Mouse (Mus musculus): ENCODE measurements around the gene Acsf2. TPM values are rescaled to one million over a fixed set of nuclear protein-coding genes. Genes with fewer than 3 reads are reported as not detected.

The Acsf2 gene
- polyA plus RNA-seq, 1 experiment from 2014 or later, result 3.0 TPM

DNA sequence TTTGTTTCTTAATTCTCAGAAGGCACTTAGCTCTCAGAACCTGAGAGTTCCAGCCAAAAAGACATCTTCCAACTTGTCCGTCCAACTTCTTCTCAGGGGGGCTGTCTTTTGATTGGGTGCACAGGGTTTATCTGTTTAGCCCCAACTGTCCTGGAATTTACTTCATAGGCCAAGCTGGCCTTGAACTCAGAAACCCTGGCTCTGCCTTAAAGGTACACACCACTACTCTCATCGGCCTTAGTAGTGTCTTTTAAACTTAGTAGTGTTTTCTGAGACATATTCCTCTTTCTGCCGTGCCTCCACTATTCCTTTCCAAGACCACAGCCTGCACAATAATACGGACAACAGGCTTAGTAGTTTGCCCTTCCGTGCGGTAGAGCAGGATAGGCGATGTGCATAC, 1.2 kb downstream of the Acsf2 start:
- no peak for DNase-seq (ENCODE audit: low spot score)

DNA sequence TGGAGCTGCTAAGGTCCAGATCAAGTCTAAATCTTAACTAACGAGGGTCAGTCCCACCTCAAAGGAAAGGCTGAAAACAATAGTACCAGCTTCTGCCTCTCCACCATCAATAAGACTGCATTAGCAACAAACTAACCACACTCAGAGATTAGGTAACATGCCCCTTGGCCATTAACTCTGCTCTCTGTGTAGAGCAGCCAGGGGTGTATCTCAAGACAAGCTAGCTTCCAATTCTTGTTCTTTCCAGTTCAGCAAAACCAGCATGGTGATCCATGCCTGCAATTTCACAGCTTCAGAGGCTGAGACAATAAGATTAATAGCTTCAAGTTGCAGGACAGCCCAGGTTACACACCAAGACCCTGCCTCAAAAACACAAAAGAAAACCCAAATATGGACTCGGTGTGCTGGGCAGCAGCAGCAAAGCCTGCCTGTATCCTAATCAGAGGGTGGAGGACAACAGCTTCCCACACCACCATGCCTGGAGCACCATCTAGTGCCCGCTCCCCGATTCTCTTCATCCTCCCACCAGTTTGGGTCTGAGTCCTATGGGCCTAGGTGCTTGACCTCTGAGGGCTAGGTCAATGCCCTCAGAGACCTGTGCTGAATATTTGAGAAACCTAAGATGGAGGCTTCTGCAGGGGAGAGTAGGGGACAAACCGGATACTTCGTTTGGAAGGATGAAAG, 3.1 kb downstream of the Acsf2 start:
- no peak for DNase-seq (ENCODE audit: low spot score)

DNA sequence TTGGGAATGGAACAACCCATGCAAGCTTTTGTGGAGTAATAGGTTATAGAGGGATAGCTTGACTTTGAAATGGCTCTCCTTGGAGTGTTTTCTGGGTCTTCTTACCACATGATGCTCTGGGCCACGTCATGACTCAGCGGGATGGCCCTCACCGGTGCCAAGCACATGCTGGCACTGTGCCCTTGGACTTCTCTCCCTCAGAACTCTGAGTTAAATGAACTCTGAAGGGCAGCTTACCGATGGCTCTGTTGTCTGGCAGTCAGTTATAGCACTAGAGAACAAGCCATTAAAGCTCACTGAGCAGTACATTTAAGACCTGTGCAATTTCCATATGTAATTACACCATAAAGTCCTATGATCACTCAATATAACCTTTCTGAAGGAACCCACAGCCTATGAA, 4.4 kb downstream of the Acsf2 start:
- DNase-seq (ENCODE audit: low spot score), result no peak

DNA sequence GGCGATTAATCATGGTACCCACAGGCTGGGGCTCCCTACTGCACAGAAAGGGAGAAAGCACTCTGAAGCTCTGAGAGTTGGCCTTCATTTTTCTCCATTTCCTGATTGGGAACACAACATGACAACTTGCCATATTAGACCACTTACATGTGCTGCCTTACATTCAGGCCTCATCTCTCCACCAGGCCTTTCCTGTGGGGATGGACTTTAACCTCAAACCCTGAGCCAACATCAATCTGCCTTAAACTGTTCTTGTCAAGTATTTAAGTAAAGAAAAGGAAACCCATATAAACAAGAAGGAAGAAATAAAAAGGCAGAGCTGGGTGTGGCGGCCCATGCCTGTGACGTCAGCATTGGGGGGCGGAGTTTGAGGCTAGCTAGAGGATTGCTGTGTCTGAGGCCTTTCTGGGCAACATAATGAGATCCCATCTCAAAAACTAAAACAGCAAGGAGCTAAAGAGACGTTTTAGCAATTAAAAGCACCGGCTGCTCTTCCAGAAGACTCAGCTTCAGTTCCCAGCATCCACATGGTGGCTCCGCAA, 5.3 kb downstream of the Acsf2 start:
- DNase-seq (ENCODE audit: low spot score), result peak; percentile 30

DNA sequence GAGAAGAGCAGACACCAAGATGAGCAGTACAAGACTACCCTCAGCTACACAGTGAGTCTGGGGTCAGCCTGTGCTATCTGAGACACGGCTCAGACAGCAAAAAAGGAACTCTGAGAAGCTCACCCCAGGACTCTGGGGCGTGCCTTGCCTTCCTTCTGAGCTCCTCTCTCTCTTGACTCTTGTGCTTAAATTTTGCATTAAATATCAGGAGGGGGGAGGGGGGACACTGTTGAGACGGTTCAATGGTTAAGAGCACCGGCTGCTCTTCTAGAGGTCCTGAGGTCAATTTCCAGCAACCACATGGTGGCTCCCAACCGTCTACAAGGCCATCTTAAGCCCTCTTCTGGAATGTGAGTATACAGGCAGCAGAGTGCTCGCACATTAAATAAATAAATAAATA, 14.2 kb downstream of the Acsf2 start:
- DNase-seq (ENCODE audit: low spot score), result no peak

DNA sequence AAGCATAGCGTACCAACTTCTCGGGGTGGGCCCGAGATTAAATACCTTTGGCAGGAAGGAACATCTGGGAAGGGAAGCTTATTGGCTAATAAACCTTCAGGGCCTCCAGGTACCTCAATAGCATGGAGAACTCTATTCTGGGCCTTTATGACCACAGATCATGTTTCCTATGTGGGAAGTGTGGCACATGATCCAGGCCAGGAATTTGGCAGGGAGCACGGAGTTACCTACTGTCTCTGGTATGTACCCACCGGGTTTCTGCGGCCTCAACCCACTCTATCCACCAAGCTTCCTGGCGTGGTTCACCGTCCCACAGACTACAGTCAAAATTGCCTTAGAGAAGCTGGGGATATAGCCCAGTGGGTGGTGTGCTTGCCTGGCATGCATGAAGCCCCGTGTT, 16.6 kb downstream of the Acsf2 start:
- DNase-seq (ENCODE audit: low spot score), result no peak

DNA sequence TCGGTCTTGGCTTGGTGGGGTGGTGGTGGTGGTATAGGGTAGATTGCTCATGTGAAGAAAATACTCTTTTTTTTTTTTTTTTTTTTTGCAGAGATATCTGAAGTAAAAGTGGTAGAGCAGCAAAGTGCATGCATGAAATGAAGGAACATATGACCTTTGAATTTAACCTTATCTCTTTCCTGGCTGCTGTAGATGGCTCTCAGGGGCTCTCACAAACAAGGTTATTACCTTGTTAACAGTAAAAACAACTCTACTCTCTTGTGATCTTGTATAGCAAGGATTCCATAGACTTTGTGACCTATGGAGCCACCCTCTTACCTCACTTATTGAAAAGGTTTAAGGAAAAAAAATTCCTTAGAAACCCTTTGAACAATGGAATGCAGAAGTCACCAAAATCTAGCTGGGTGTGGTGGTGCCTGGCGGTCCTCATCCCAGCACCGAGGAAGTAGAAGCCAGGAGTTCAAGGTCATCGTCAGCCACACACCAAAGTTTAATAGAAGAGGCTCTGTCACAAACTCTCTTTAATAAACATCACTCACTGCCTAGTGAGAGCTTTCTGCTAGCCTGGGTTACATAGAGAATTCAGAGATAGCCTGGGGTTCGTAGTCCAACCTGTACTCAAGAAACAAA, 21.4 kb downstream of the Acsf2 start:
- no peak for DNase-seq (ENCODE audit: low spot score)

DNA sequence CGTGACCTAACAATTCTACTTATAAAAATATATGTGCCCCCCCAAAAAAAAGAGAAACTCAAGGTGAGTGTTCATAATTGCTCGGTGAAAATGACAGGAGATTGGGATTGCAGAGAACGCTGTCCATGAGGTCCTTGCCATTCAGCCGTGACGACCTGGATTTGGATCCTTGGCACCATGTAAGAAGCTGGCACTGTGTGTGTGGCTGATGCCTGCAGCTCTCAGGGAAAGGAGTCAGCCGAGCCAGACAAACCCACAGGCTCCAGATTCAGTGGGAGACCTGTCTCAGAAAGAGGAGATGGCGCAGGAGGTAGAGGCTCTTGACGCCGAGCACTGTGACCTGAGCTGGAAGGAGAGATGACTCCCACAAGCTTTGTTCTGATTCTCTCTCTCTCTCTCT, 25.3 kb downstream of the Acsf2 start:
- DNase-seq (ENCODE audit: low spot score), result no peak

DNA sequence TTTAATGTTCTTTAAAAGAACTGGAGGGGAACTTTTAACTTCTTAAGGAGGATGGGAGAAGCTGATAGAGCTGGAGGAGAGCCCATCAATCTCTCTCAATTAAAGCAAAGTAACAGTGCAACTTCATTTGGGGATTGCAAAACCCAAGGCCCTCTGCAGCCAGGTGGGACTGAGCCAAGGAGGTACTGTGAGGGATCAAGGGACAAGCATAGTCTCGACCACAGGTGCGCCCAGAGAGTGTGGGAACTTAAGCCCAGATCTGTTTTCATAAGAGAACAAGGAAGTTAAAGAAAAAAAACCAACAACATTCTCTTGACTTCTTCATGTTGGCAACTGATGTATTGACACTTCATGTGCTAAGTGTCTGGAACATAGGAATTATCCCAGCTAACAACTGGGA, 26.6 kb downstream of the Acsf2 start:
- DNase-seq (ENCODE audit: low spot score), result no peak

DNA sequence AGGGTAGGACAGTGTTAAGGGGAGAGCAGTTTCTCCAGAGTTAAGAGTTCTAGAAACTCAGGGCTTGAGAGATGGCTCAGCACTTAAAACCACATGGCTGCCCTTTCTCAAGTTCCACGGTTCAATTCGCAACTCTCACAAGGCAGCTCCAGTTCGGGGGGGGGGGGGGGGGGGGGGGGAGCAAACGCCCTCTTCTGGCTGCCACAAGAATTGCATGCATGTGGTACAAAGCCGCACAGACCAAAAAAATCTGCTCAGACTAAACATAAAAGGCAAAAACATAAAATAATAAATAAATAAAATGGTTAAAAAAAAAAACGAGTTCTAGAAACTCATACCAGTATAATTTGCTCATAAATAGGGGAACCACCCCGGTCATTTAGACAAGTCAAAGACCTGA, 27.1 kb downstream of the Acsf2 start:
- DNase-seq (ENCODE audit: low spot score), result no peak

DNA sequence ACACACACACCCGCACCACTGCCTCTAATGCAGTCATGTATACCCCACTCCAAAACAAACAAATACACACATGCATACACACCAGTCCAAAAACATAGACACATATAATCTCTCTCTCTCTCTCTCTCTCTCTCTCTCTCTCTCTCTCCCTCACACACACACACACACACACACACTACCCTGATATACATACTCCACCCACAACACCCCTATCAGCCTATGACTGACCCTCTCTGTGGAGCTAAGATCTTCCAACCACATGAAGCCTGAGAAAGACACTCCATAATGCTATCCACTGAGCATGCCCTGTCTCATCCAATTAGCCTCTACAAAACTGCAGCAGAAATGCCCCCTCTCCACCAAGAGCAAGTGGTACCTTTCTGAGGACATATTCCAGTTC, 29.8 kb downstream of the Acsf2 start:
- DNase-seq (ENCODE audit: low spot score), result no peak

DNA sequence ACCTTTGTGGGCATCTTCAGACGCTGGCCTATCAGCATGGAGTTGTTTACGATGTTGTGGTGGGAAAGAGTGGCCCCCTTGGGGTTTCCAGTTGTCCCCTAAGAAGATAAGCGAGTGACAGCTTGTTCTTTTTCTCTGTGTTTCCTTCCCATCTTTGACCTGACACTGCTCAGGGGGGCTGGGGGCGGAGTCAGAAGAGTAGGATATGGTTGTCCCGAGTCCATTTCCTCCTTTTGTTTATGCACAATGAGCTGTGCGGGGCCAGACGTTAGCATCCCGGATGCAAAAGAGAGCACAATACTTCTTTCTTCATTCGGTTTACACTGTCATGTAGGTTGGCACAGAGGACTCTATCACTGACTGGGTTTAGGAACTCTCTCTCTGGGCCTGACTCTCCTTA, 31.1 kb downstream of the Acsf2 start:
- peak; percentile 82 for DNase-seq (ENCODE audit: low spot score)

DNA sequence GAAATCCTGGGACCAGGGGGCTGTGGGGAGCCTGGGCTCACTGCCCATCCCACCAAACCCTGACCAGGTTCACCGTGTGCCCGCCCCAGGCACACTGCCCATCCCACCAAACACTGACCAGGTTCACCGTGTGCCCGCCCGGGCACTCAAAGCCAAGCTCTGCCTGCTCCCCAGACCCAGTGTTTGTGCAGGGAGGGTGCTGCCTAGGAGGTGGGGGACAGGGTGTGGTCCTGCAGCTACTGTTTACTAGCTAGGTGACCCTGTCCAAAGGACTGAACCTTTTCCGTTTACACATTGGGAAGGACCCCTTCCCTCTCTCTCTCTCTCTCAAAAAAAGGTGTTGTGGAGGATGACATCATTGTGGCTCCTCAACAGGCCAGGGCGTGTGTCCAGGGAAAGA, 34.3 kb downstream of the Acsf2 start:
- no peak for DNase-seq (ENCODE audit: low spot score)

DNA sequence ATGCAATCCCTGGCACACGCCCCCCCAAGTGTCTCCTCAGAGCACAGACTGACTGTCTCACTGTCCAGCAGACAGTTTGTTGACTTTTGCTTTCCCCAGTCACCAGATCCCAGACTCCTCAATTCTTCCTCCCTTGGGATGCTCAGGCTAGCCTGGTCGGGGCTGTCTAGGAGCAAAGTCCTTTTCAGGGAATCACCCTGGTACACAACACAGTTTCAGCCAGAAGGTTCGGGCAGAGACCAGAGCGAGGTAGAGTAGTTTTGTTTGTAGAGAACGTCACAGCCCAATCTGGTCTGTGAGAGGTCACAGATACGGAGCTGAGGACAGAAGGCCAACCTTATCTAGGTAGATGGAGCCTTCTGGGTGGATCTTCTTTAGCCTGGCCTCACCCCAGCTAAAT, 35.1 kb downstream of the Acsf2 start:
- no peak for DNase-seq (ENCODE audit: low spot score)

DNA sequence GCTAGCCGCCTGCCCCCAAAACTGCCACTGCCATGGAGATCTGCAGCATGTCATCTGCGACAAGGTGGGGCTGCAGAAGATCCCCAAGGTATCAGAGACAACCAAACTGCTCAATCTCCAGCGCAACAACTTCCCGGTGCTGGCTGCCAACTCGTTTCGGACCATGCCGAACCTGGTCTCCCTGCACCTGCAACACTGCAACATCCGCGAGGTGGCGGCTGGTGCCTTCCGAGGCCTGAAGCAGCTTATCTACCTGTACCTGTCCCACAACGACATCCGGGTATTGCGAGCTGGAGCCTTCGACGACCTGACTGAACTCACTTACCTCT, 36.6 kb downstream of the Acsf2 start:
- DNase-seq (ENCODE audit: low spot score), result peak; percentile 15

DNA sequence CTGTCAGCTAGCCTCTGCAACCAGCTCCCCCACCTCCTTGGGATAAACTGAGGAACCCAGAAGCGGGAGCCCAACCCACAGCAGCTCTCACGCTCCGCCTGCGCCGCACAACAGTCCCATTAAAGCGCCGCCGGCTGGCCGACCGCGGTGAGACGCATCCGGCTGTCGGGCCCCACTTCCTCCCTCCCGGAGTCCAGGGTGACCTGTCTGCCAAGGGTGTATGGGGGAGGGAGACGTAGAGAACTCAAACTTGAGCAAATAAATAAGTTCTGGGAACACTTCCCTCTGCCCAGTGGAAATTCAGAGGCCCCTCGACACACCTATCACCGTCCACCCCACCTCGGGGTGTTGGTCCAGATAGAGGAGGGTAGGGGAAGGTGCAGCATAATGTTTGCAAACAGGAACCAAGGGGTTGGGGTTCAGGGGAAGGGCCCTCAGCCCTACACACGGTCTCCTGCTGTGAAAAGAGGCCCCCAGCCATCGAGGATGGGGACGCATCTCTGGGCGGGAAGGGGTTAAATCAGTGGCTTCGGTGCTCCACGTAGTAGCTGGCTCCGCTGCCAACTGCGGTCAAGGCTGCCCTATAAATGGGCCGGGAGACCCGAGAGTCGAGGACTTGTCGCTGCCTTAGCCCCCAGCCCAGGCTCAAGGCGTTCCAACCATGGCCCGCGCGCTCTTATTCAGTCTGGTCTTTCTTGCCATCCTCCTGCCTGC, 37.1 kb downstream of the Acsf2 start, which contains the start of gene Chad:
Chad (plus strand) TSS at position 611 of the 714 bp plus-strand sequence.
- DNase-seq (ENCODE audit: low spot score), result peak; percentile 39

DNA sequence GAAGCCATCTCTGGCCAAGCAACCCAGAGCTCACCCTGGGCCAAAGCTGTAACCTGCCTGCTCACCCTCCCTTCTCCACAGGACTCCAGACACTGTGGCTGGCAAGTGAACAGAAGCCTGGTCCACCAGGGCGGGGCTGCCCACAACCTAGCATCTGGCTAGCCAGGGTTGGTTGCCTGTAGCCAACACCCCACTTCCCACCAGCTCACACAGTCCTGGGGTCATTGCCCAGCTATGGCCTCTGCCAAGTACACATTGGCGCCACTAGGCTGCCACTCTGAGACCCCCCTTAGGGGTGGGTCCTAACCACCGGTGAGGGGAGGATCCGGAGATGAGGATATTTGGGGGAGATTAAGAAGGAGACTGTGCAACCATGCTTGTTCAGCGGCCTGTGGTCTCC, 37.9 kb downstream of the Acsf2 start:
- no peak for DNase-seq (ENCODE audit: low spot score)

DNA sequence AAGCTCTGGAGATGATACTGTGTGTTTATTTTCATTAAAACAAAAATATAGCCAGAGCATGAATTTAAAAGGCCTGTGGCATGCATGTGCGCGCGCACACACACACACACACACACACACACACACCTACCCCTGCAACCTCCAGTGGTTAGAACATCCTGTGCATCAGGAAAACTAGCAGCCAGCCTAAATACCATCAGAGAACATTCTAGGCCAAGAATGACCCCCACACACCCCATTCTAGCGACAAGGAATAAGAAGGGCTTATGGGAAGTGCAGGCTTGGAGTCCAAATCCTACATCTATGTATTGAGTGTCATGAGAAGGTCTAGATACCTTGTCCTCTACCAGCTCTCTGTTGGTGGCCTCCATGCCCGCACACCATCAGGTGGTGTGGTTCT, 38.3 kb downstream of the Acsf2 start:
- no peak for DNase-seq (ENCODE audit: low spot score)

DNA sequence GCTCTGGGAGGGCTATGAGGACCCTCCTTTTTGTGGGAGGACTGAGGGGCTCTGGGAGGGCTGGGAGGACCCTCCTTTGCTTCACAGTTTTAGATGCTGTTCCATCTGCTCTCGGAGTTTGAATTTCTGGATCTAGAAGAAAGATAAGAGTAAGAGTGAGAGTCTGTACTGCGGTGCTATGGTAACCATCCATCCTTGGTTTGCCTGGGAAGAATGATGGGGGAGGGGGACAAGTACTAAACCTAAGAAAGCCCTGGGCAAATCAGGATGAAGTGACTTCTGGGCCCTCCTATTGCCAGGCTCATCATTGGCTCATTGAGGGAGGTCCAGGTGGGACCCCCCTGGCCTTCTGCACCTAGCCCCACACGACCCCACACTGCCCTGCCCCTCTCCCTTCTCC, 43.4 kb downstream of the Acsf2 start:
- no peak for DNase-seq (ENCODE audit: low spot score)

DNA sequence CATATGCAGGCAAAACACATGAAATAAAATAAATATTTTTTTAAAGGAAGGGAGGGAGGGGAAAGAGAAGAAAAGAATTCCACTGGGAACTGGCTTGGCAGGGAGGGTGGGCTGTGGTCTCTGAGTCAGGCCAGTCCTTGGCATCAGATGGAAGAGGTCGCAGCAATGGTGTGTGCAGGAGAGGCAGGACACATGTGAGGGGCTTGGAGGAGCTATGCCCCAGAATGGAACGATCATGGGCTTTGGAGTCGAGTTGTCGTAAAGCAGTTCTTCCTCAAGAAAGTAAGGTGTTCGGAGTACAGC, 51.3 kb downstream of the Acsf2 start:
- DNase-seq (ENCODE audit: low spot score), result no peak

DNA sequence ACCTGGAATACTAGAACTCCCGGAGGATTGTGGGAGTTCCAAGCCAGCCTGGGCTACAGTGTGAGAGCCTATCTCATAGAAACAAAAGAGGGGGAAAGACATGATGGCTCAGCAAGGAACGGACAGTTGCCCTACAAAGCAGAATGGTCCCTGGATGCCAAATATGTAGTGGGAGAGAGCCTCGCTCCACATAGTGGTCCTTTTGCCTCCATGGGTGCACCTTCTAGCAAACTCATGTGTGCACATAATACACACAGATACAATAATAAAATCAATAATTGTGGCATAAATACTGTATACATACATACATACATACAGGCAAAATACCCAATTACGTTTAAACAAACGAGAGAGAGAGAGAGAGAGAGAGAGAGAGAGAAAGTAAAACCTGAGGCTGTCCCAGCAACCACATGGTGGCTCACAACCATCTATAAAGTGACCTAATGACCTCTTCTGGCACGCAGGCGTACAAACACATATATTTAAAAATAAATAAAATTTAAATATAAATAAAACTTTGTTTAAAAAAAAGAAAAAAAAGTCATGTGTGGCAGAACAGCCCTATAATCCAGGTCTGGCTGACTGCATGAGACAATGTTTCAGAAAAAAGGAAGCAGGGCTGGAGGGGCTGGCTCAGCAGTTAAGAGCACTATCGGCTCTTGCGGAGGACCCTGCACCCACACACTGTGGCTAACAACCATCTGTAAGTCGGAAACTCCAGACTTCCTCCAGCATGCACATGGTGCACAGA, 51.8 kb downstream of the Acsf2 start:
- no peak for DNase-seq (ENCODE audit: low spot score)

Measured in thymus, postnatal 0 days (tissue).